Mouse (Mus musculus) stomach, postnatal 0 days (tissue): ENCODE measurements at regions not wholly inside any gene's neighbourhood (a gene's known extent, or its start where the extent isn't known, plus 50 kb on each side); places are given as distances from the start of the nearest gene placed in this dataset.

Source experiments
- CTCF ChIP-seq: IDR thresholded peaks from 2 replicates; pipeline ENCODE4 v1.5.1; 2016; ENCODE audit warnings: antibody characterized with exemption, low read depth, mild to moderate bottlenecking, moderate library complexity
- EP300 ChIP-seq: optimal IDR thresholded peaks from 2 replicates; pipeline ENCODE3; 2016; ENCODE audit warnings: antibody characterized with exemption

- no peak for TF ChIP-seq CTCF
- no peak for TF ChIP-seq EP300
Measured at GRCm38 (mm10) chr3:118047016-118047415, 178.3 kb upstream of the Snx7 start.
